Mouse (Mus musculus) E14TG2a.4 (cell line): ENCODE measurements around the gene Map1b.

Source experiments
- CTCF ChIP-seq: conservative IDR thresholded peaks from 2 replicates; pipeline ENCODE4 v1.5.1; 2014; ENCODE audit warnings: low read length
- NANOG ChIP-seq: IDR thresholded peaks from 2 replicates; pipeline ENCODE4 v1.6.1; 2014; ENCODE audit warnings: borderline replicate concordance, low read length, mixed read lengths
- POU5F1 ChIP-seq: IDR thresholded peaks from 2 replicates; pipeline ENCODE4 v1.6.1; 2014; ENCODE audit warnings: low read length, borderline replicate concordance

GRCm38 (mm10) chr13:99448278-99448677, 68.1 kb downstream of the Map1b start:
- TF ChIP-seq POU5F1, result no peak
- TF ChIP-seq CTCF, result no peak
- TF ChIP-seq NANOG, result no peak
